In the genomic region with DNA sequence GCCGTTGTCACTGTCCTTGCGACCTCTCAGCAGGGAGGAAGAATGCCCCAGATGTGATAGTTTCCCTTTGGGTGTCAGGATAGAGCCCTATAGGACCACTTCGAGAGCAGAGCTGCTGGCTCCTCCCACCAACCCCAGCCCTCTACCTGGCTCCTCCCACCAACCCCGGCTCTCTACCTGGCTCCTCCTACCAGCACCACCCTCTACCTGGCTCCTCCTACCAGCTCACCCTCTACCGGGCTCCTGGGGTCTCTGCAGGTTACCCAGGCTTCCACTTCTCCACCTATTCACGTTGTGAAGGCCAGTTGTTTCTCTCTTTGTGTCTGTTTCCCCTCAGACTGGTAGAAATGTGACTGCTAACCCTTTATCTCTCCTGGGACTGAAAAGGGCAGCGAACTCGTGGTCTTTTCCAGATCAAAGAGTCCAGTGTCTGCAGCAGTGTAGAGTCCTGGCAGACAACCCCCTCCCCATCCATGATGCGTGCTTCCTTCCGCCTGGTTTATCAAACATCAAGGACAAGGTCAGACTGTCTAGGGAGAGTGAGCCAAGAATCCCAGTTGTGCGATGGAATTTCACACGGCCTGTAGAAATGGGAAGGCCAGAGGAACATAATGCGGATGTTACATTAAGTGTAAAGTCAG, we compare ENCODE assay signal across 8 mouse cellular contexts. TPM values are rescaled to one million over a fixed set of nuclear protein-coding genes. Genes with fewer than 3 reads are reported as not detected.
DNase-seq lines count a peak whose midpoint lies in the region; ATAC-seq and TF ChIP-seq lines count a peak whose summit lies in the region.

No protein-coding gene starts in this region.

- peak; percentile 36; the same call in 1 of the 2 replicates for ATAC-seq in hindbrain, embryonic 11.5 days (ENCODE audit: low FRiP score)
- ATAC-seq in hindbrain, embryonic 12.5 days (ENCODE audit: low FRiP score), result no peak
- peak; percentile 33 for ATAC-seq in kidney, embryonic 15.5 days (replicated peaks; ENCODE audit: low FRiP score)

- no peak overlapping the region for H3K9ac ChIP-seq in hindbrain, embryonic 11.5 days (ENCODE audit: low read depth, low read length)
- H3K9ac ChIP-seq in hindbrain, embryonic 12.5 days, result no peak overlapping the region
- no peak overlapping the region for H3K9ac ChIP-seq in kidney, embryonic 15.5 days

- no peaks in the 10 kb centered on the region for H3K36me3 ChIP-seq in hindbrain, embryonic 11.5 days (ENCODE audit: control insufficient read depth, insufficient read depth, low read length)
- H3K36me3 ChIP-seq in hindbrain, embryonic 12.5 days, result no peaks in the 10 kb centered on the region
- H3K36me3 ChIP-seq in kidney, embryonic 15.5 days, result no peaks in the 10 kb centered on the region

- WGBS in hindbrain, embryonic 11.5 days, result 21% methylated on average over 13 of the region's 13 CpGs
- WGBS in hindbrain, embryonic 12.5 days, result 22% methylated on average over 13 of the region's 13 CpGs
- 28% methylated on average over 13 of the region's 13 CpGs for WGBS in kidney, embryonic 15.5 days

- no peaks in the 10 kb centered on the region for H3K4me1 ChIP-seq in hindbrain, embryonic 11.5 days (replicated peaks; ENCODE audit: control insufficient read depth, insufficient read depth, low read length)
- H3K4me1 ChIP-seq in hindbrain, embryonic 12.5 days, result no peaks in the 10 kb centered on the region
- peaks cover 33% of the 10 kb centered on the region for H3K4me1 ChIP-seq in kidney, embryonic 15.5 days

- no peak overlapping the region for H3K4me3 ChIP-seq in hindbrain, embryonic 11.5 days (ENCODE audit: low read depth, low read length)
- no peak overlapping the region for H3K4me3 ChIP-seq in hindbrain, embryonic 12.5 days
- no peak overlapping the region for H3K4me3 ChIP-seq in kidney, embryonic 15.5 days (replicated peaks)
- H3K4me3 ChIP-seq in left cerebral cortex, adult 2 months, result no peak overlapping the region

- H3K27me3 ChIP-seq in hindbrain, embryonic 11.5 days (ENCODE audit: control insufficient read depth, insufficient read depth, low read length), result no peaks in the 10 kb centered on the region
- no peaks in the 10 kb centered on the region for H3K27me3 ChIP-seq in hindbrain, embryonic 12.5 days
- no peaks in the 10 kb centered on the region for H3K27me3 ChIP-seq in kidney, embryonic 15.5 days

- intact Hi-C loops in left cerebral cortex, adult 2 months (cut with DNase I), result loop anchor here (2.0 kb wide), 1 partner anchor 59 kb away; no protein-coding TSS in a partner anchor

- H3K27ac ChIP-seq in hindbrain, embryonic 11.5 days (ENCODE audit: low read depth, low read length), result no peak overlapping the region
- H3K27ac ChIP-seq in hindbrain, embryonic 12.5 days, result no peak overlapping the region
- H3K27ac ChIP-seq in kidney, embryonic 15.5 days, result peak overlapping the region; percentile 77
- H3K27ac ChIP-seq in left cerebral cortex, adult 2 months, result no peak overlapping the region

- TF ChIP-seq CTCF in left cerebral cortex, adult 2 months (IDR thresholded peaks at IDR 0.05), result no peak

- H3K9me3 ChIP-seq in hindbrain, embryonic 11.5 days (ENCODE audit: control insufficient read depth, low read length), result no peaks in the 10 kb centered on the region
- no peaks in the 10 kb centered on the region for H3K9me3 ChIP-seq in hindbrain, embryonic 12.5 days (replicated peaks)
- H3K9me3 ChIP-seq in kidney, embryonic 15.5 days (replicated peaks), result no peaks in the 10 kb centered on the region

- H3K4me2 ChIP-seq in hindbrain, embryonic 11.5 days (replicated peaks; ENCODE audit: low read depth, low read length), result no peak overlapping the region
- H3K4me2 ChIP-seq in hindbrain, embryonic 12.5 days (replicated peaks), result no peak overlapping the region
- peak overlapping the region; percentile 62 for H3K4me2 ChIP-seq in kidney, embryonic 15.5 days

- peak; percentile 33 for DNase-seq in hindbrain, embryonic 11.5 days (ENCODE audit: low spot score)
- DNase-seq in c-Kit-negative CD71-positive TER-119-positive erythroid progenitor cells, embryonic 14.5 days (ENCODE audit: low read depth, low spot score), result peak; percentile 5
- peak; percentile 35 for DNase-seq in lung, postnatal 25 days (ENCODE audit: low spot score)
- DNase-seq in testis, postnatal 14 days (ENCODE audit: low spot score), result peak; percentile 63
- DNase-seq in cerebellum, adult 18-20 months, result no peak
- no peak for DNase-seq in left cerebral cortex, adult 2 months (ENCODE audit: extremely low spot score in 1 of 2, low spot score in 2 of 2)

RNA-seq across cellular contexts. Expression of gene Stk25, which starts 9.4 kb away (rescaled TPM):
- polyA plus RNA-seq in hindbrain, embryonic 11.5 days (2014; fragmentation: Nextera tagmentation; extraction: Ambion mirVana), result 227 and 232 TPM in 2 replicates
- polyA plus RNA-seq in hindbrain, embryonic 12.5 days (2016; fragmentation: Nextera tagmentation; extraction: Ambion mirVana), result 249 and 254 TPM in 2 replicates
- polyA plus RNA-seq in kidney, embryonic 15.5 days (2015; fragmentation: Nextera tagmentation; extraction: Ambion mirVana), result 169 and 180 TPM in 2 replicates
- 100 to 1,000 TPM; 360 to 388 TPM for total RNA-seq in left cerebral cortex, adult 2 months (2021)

RNA-seq across cellular contexts. Expression of gene Bok, which starts 17.6 kb away (rescaled TPM):
- polyA plus RNA-seq in hindbrain, embryonic 11.5 days (2014; fragmentation: Nextera tagmentation; extraction: Ambion mirVana), result 29.4 and 30.6 TPM in 2 replicates
- 43.8 and 44.1 TPM in 2 replicates for polyA plus RNA-seq in hindbrain, embryonic 12.5 days (2016; fragmentation: Nextera tagmentation; extraction: Ambion mirVana)
- 79.2 and 92.8 TPM in 2 replicates for polyA plus RNA-seq in kidney, embryonic 15.5 days (2015; fragmentation: Nextera tagmentation; extraction: Ambion mirVana)
- 10 to 100 TPM; 33.2 to 35.8 TPM for total RNA-seq in left cerebral cortex, adult 2 months (2021)

Comparison
In these comparisons a context has a peak if more than half of its experiments do, and no peak if none do; other contexts are left out.
1. DNase-seq: peak in hindbrain, embryonic 11.5 days (single experiment), c-Kit-negative CD71-positive TER-119-positive erythroid progenitor cells, embryonic 14.5 days (single experiment), lung, postnatal 25 days (single experiment) and testis, postnatal 14 days (single experiment); none in cerebellum, adult 18-20 months (0 of 2) and left cerebral cortex, adult 2 months (0 of 2).